Mouse (Mus musculus) hindbrain, embryonic 10.5 days (tissue): ENCODE results near the gene Camk1g. TPM values are rescaled to one million over a fixed set of nuclear protein-coding genes. Genes with fewer than 3 reads are reported as not detected.

Experiments
- DNase-seq: peaks from one replicate; pipeline ENCODE4 v3.0.0-alpha.2; 2017; ENCODE audit warnings: low spot score
- H3K27ac ChIP-seq: fragments of 300-500 bp; sonication (generic); 2 replicates; pipeline ENCODE4 v1.5.1; 2016; ENCODE audit warnings: mild to moderate bottlenecking, moderate library complexity
- H3K27me3 ChIP-seq: fragments of 300-500 bp; sonication (generic); 2 replicates; pipeline ENCODE4 v1.6.1; 2016; ENCODE audit warnings: mild to moderate bottlenecking; ENCODE audit not compliant: poor library complexity, insufficient read depth, severe bottlenecking
- H3K36me3 ChIP-seq: fragments of 300-500 bp; sonication (generic); 2 replicates; pipeline ENCODE4 v1.6.1; 2016; ENCODE audit warnings: mild to moderate bottlenecking, moderate library complexity
- H3K4me1 ChIP-seq: fragments of 300-500 bp; sonication (generic); replicated peaks from 2 replicates; pipeline ENCODE4 v1.6.1; 2016; ENCODE audit warnings: mild to moderate bottlenecking
- H3K4me3 ChIP-seq: fragments of 300-500 bp; sonication (generic); 2 replicates; pipeline ENCODE4 v1.5.1; 2016; ENCODE audit warnings: mild to moderate bottlenecking, moderate library complexity
- H3K9me3 ChIP-seq: fragments of 300-500 bp; sonication (generic); 2 replicates; pipeline ENCODE4 v1.6.1; 2016; ENCODE audit warnings: mild to moderate bottlenecking, moderate library complexity
- WGBS: fragments of 180-500 bp; shearing (Covaris S2); methylation state at CpG from one replicate; pipeline ENCODE4 v1.1.7; 2016; 5-methylcytosine and 5-hydroxymethylcytosine counted together
- polyA plus RNA-seq: library from polyadenylated mRNA; unstranded; fragments of >200 nt; fragmentation: Nextera tagmentation; extraction: Ambion mirVana; gene quantifications from 2 replicates; pipeline ENCODE4 v1.2.1, GENCODE M21; 2016

Camk1g gene
- polyA plus RNA-seq, 1 experiment from 2014 or later: 15.5 TPM

- no peaks in the 10 kb centered on the region for H3K9me3 ChIP-seq
- H3K27me3 ChIP-seq: peaks cover 2% of the 10 kb centered on the region; the same call in 1 of the 2 replicates
- peaks cover 13% of the 10 kb centered on the region for H3K4me1 ChIP-seq
- no peak for DNase-seq
- no peaks in the 10 kb centered on the region for H3K36me3 ChIP-seq
- WGBS: 76% methylated on average over 7 of the region's 7 CpGs
- H3K4me3 ChIP-seq: no peak overlapping the region
- H3K27ac ChIP-seq: peak overlapping the region; percentile 35; the same call in 1 of the 2 replicates
Measured at GRCm38 (mm10) chr1:193326456-193327145, 43.5 kb downstream of the Camk1g start.

GRCm38 (mm10) chr1:193325891-193326290 lies 44.2 kb downstream of the Camk1g start:
- Histone ChIP-seq H3K9me3 (no peaks in the 10 kb centered on the region), H3K4me1 (peaks cover 13% of the 10 kb centered on the region), H3K4me3 (no peak overlapping the region), H3K36me3 (no peaks in the 10 kb centered on the region), H3K27me3 (0 out of 2 replicates have a peak, but pooled peaks cover 2% of the 10 kb centered on the region), H3K27ac (no peak overlapping the region)
- 92% methylated on average over 6 of the region's 6 CpGs for WGBS
- DNase-seq: no peak

- Histone ChIP-seq H3K4me1 (peaks cover 4% of the 10 kb centered on the region; the same call in 1 of the 2 replicates), H3K27me3 (0 out of 2 replicates have a peak, but pooled peaks cover 2% of the 10 kb centered on the region), H3K27ac (no peak overlapping the region), H3K4me3 (no peak overlapping the region), H3K9me3 (no peaks in the 10 kb centered on the region), H3K36me3 (no peaks in the 10 kb centered on the region)
- WGBS: 37% methylated on average over 2 of the region's 2 CpGs
- peak; percentile 34 for DNase-seq
Measured at GRCm38 (mm10) chr1:193324224-193324623, 45.9 kb downstream of the Camk1g start.

GRCm38 (mm10) chr1:193323686-193324085 lies 46.4 kb downstream of the Camk1g start:
- Histone ChIP-seq H3K9me3 (no peaks in the 10 kb centered on the region), H3K4me3 (no peak overlapping the region), H3K4me1 (peaks cover 4% of the 10 kb centered on the region; the same call in 1 of the 2 replicates), H3K36me3 (no peaks in the 10 kb centered on the region), H3K27ac (no peak overlapping the region), H3K27me3 (0 out of 2 replicates have a peak, but pooled peaks cover under 1% of the 10 kb centered on the region)
- DNase-seq: no peak
- 92% methylated on average over 6 of the region's 6 CpGs for WGBS

- Histone ChIP-seq H3K4me3 (no peak overlapping the region), H3K9me3 (no peaks in the 10 kb centered on the region), H3K27me3 (no peaks in the 10 kb centered on the region), H3K36me3 (no peaks in the 10 kb centered on the region), H3K27ac (no peak overlapping the region), H3K4me1 (peaks cover 11% of the 10 kb centered on the region)
- 88% methylated on average over 8 of the region's 8 CpGs for WGBS
- no peak for DNase-seq
Measured at GRCm38 (mm10) chr1:193320398-193320797, 49.7 kb downstream of the Camk1g start.

GRCm38 (mm10) chr1:193319721-193320120 lies 50.4 kb downstream of the Camk1g start:
- no peak for DNase-seq
- Histone ChIP-seq H3K27ac (no peak overlapping the region), H3K4me3 (no peak overlapping the region), H3K9me3 (no peaks in the 10 kb centered on the region), H3K36me3 (no peaks in the 10 kb centered on the region), H3K4me1 (peaks cover 11% of the 10 kb centered on the region), H3K27me3 (no peaks in the 10 kb centered on the region)
- whole genome bisulfite sequencing: 56% methylated on average over 3 of the region's 3 CpGs

GRCm38 (mm10) chr1:193317159-193317559 lies 52.9 kb downstream of the Camk1g start:
- no peak for DNase-seq
- Histone ChIP-seq H3K4me3 (no peak overlapping the region), H3K27me3 (no peaks in the 10 kb centered on the region)

GRCm38 (mm10) chr1:193316358-193316750 lies 53.7 kb downstream of the Camk1g start:
- Histone ChIP-seq H3K9me3 (no peaks in the 10 kb centered on the region), H3K27me3 (no peaks in the 10 kb centered on the region), H3K4me1 (peaks cover 11% of the 10 kb centered on the region), H3K36me3 (no peaks in the 10 kb centered on the region), H3K27ac (0 out of 2 replicates have a peak overlapping the region, but pooled peaks have one; percentile 59), H3K4me3 (no peak overlapping the region)
- no peak for DNase-seq
- WGBS: 88% methylated on average over 9 of the region's 9 CpGs

More at GRCm38 (mm10) chr1:193317159-193317559, 52.9 kb downstream of the Camk1g start:
- H3K27ac ChIP-seq: peak overlapping the region; percentile 50; the same call in 1 of the 2 replicates
- 46% methylated on average over 6 of the region's 6 CpGs for WGBS
- H3K4me1 ChIP-seq: peaks cover 11% of the 10 kb centered on the region
- H3K36me3 ChIP-seq: no peaks in the 10 kb centered on the region
- no peaks in the 10 kb centered on the region for H3K9me3 ChIP-seq

GRCm38 (mm10) chr1:193315705-193316357 lies 54.3 kb downstream of the Camk1g start:
- H3K4me3 ChIP-seq: no peak overlapping the region
- no peaks in the 10 kb centered on the region for H3K36me3 ChIP-seq
- 0 out of 2 replicates have a peak overlapping the region, but pooled peaks have one; percentile 59 for H3K27ac ChIP-seq
- H3K27me3 ChIP-seq: no peaks in the 10 kb centered on the region
- H3K4me1 ChIP-seq: peaks cover 11% of the 10 kb centered on the region
- no peak for DNase-seq
- H3K9me3 ChIP-seq: no peaks in the 10 kb centered on the region
- 75% methylated on average over 5 of the region's 5 CpGs for WGBS

- Histone ChIP-seq H3K27me3 (no peaks in the 10 kb centered on the region), H3K9me3 (no peaks in the 10 kb centered on the region), H3K36me3 (no peaks in the 10 kb centered on the region), H3K4me3 (no peak overlapping the region), H3K27ac (no peak overlapping the region), H3K4me1 (peaks cover 4% of the 10 kb centered on the region; the same call in 1 of the 2 replicates)
- 64% methylated on average over 1 of the region's 1 CpGs for WGBS
- DNase-seq: no peak
Measured at GRCm38 (mm10) chr1:193311596-193311995, 58.5 kb downstream of the Camk1g start.

GRCm38 (mm10) chr1:193310519-193311085 lies 59.5 kb downstream of the Camk1g start:
- Histone ChIP-seq H3K27ac (no peak overlapping the region), H3K4me3 (no peak overlapping the region), H3K36me3 (no peaks in the 10 kb centered on the region), H3K27me3 (no peaks in the 10 kb centered on the region), H3K9me3 (no peaks in the 10 kb centered on the region), H3K4me1 (0 out of 2 replicates have a peak, but pooled peaks cover 7% of the 10 kb centered on the region)
- WGBS: 88% methylated on average over 3 of the region's 3 CpGs
- DNase-seq: no peak

- no peak overlapping the region for H3K4me3 ChIP-seq
- no peaks in the 10 kb centered on the region for H3K9me3 ChIP-seq
- DNase-seq: no peak
- H3K27me3 ChIP-seq: no peaks in the 10 kb centered on the region
- no peak overlapping the region for H3K27ac ChIP-seq
- H3K4me1 ChIP-seq: peaks cover 12% of the 10 kb centered on the region; the same call in 1 of the 2 replicates
- WGBS: 69% methylated on average over 1 of the region's 1 CpGs
- H3K36me3 ChIP-seq: no peaks in the 10 kb centered on the region
Measured at GRCm38 (mm10) chr1:193309785-193310518, 60.1 kb downstream of the Camk1g start.
